Mouse (Mus musculus): ENCODE data around the gene Prame.
"Not testable (repeated sequence)": the region's sequence is repeated elsewhere in the genome, so short reads cannot be mapped to it uniquely, and the experiment has no call there.

DNA sequence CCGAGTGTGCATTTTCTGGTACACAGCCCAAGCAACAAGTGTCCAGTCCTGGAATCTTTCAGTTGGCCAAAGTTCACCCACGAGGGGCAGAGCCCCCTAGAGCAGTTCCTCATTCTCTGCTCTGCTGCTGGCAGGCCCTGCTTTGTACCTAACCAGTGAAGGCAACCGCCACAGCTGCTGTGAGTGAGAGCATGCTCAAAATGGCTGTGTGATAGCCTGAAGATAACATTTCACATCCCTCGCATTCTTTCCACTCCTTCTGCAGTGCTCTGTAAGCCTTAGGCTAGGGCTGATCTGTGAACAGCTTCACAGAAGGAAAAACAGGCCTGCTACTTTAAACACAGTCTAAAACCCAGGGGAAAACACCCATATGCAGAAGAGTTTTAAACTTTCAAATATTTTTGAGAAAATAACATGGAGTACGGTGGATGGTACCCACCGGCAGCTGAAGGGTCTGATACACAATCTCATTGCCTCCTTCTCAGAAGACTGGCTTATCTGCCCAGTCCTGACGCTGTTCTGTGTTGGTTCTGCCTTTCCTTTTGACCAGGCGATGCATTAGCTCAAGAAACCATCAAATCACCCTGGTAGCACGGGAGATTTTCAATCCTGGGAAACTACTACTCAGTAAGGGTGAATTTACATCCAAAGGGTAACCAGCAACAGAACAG is 52.4 kb downstream of the Prame start:
- TF ChIP-seq CTCF (IDR thresholded peaks at IDR 0.05; ENCODE audit: low read depth, low read length); POLR2A (IDR thresholded peaks at IDR 0.05; ENCODE audit: borderline replicate concordance, low read depth, low read length): not testable (repeated sequence)

Measured in bone marrow macrophage, adult 2 months (primary cell).